Mouse (Mus musculus): ENCODE data around the gene Ankrd49. TPM values are rescaled to one million over a fixed set of nuclear protein-coding genes. Genes with fewer than 3 reads are reported as not detected.

The Ankrd49 gene
- total RNA-seq (2023): 10 to 100 TPM; 11.5 to 16.3 TPM

DNA sequence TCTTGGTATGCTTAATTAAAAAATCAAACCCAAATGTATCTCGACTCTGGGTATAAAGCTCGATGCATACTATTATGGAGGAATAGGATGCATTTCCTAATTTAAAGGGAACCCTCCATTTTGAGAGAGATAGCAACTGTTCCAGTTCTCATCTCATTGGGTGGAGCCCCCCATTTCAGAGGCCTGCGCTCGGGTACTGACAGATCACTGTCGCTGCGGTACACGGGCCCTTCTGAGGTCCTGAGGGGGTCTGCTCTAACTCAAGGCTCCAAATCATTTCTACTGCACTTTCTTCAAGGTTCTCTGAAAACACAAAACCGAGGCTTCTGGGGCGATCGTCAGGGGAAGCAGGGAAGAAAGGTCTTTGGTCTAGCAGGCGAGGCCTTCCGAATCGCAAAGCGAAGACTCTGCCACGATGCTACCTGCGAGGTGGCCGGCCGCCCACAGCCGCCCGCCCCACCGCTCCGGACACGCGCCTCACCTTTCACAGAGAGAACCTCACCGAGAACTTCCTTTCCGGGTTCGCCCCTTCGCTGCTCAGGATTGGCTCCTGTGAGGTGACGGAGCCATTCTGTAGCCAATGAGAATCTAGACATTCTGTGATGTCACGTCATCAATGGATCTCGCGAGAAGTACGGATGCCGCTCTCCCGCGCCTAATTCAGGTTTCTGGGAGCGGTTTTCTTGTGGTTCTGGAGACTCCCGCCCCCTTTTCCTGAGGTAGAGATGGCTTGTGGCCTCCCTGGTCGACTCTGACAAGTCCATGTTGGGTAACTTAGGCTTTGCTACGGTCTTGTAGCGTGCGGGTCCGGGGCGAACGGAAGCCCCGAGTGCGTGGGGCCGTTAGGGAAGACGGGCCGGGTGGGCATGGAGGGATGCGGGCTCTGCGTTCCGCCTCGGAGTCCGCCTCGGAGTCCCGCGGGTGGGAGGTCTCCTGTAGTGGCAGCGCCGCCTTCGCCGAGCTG, at the start of gene Ankrd49, which contains the start of gene Mre11a:
Gene Ankrd49 (minus strand): TSS at position 818 of the 964 bp plus-strand sequence.
Gene Mre11a (plus strand): TSS at position 616 of the 964 bp plus-strand sequence.

GRCm38 (mm10) chr9:14770803-14771471, 13.7 kb downstream of the Ankrd49 start, which contains the start of gene 1700012B09Rik:
Gene 1700012B09Rik (minus strand): TSS chr9:14771030.

DNA sequence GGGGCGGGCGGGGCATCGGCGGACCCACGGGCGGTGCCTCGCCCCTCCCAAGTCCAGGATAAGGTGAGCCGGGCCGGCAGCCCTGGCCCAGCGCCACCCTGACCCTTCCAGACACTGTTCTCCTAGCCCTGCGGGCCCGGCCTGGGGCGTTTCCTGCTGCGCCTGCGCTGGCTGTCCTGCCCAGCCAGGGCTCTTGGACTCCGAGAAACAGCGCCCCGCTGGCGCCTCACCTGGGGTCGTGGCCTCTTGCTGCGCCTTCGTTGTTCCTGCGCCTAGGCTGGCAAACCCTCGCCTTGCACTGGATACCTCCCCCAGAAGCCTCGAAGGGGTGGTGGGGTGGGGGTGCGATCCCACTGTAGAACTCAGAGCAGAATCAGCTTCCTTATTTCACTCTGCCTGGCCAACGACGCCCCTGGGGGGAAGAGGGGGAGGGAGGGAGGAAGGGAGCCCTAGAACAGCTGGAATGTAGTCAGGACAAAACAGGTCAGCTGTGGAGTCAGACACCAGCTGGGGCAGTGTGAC, 32.6 kb downstream of the Ankrd49 start, which contains the start of gene Fut4:
Gene Fut4 (minus strand): TSS at position 393 of the 522 bp plus-strand sequence.

GRCm38 (mm10) chr9:14740151-14740924, 44.3 kb downstream of the Ankrd49 start, which contains the start of gene Piwil4:
Gene Piwil4 (minus strand): TSS chr9:14740733.

Other genes starting within 250 kb of the Ankrd49 start
- gene Amotl1, start 139.8 kb downstream of the Ankrd49 start, total RNA-seq (2023): under 1 TPM; 0.09 to 0.11 TPM
- gene Piwil4, start 44.1 kb downstream of the Ankrd49 start, total RNA-seq (2023): not detected
- gene Fut4, start 32.5 kb downstream of the Ankrd49 start, total RNA-seq (2023): 1 to 10 TPM; 8.2 to 8.6 TPM
- gene 1700012B09Rik, start 13.8 kb downstream of the Ankrd49 start, total RNA-seq (2023): 1 to 10 TPM; 2.4 to 3.6 TPM
- gene Mre11a, start 202 bp downstream of the Ankrd49 start, total RNA-seq (2023): 10 to 100 TPM; 26.4 to 26.5 TPM
- gene Gpr83, start 75.4 kb upstream of the Ankrd49 start, total RNA-seq (2023): not detected
- not detected for gene Izumo1r, start 119.1 kb upstream of the Ankrd49 start, total RNA-seq (2023)

All from neutrophil, adult 59 days (primary cell).